Mouse (Mus musculus) neural tube, embryonic 14.5 days (tissue): Measurements from ENCODE around the gene Astn2. TPM values are rescaled to one million over a fixed set of nuclear protein-coding genes. Genes with fewer than 3 reads are reported as not detected.

Source experiments
- ATAC-seq: fragments of 200-750 bp; cut with Nextera tagmentation; 2 replicates; pipeline ENCODE4 v1.8.0; 2017; ENCODE audit warnings: low read depth, mild to moderate bottlenecking, moderate TSS enrichment, moderate library complexity
- H3K27ac ChIP-seq: fragments of 300-500 bp; sonication (generic); 2 replicates; pipeline ENCODE4 v1.5.1; 2014; ENCODE audit warnings: low read depth, mild to moderate bottlenecking, control low read depth, low read length, moderate library complexity, mixed read lengths
- H3K27me3 ChIP-seq: fragments of 300-500 bp; sonication (generic); 2 replicates; pipeline ENCODE4 v1.6.1; 2014; ENCODE audit warnings: low read length; ENCODE audit not compliant: control insufficient read depth, insufficient read depth
- H3K36me3 ChIP-seq: fragments of 300-500 bp; sonication (generic); 2 replicates; pipeline ENCODE4 v1.6.1; 2014; ENCODE audit warnings: low read length, mixed read lengths; ENCODE audit not compliant: control insufficient read depth, insufficient read depth
- H3K4me1 ChIP-seq: fragments of 300-500 bp; sonication (generic); 2 replicates; pipeline ENCODE4 v1.6.1; 2014; ENCODE audit warnings: low read length; ENCODE audit not compliant: control insufficient read depth, insufficient read depth
- H3K4me2 ChIP-seq: fragments of 300-500 bp; sonication (generic); 2 replicates; pipeline ENCODE4 v1.6.1; 2014; ENCODE audit warnings: mild to moderate bottlenecking, low read depth, low read length, control low read depth
- H3K4me3 ChIP-seq: fragments of 300-500 bp; sonication (generic); 2 replicates; pipeline ENCODE4 v1.5.1; 2014; ENCODE audit warnings: low read depth, low read length, control low read depth, mixed read lengths
- H3K9ac ChIP-seq: fragments of 300-500 bp; sonication (generic); replicated peaks from 2 replicates; pipeline ENCODE4 v1.6.1; 2014; ENCODE audit warnings: low read depth, mild to moderate bottlenecking, control low read depth, low read length, mixed read lengths
- H3K9me3 ChIP-seq: fragments of 300-500 bp; sonication (generic); 2 replicates; pipeline ENCODE4 v1.6.1; 2016; ENCODE audit warnings: low read length; ENCODE audit not compliant: control insufficient read depth
- WGBS: fragments of 180-500 bp; shearing (Covaris S2); extraction: QIAGEN DNeasy Blood & Tissue Kit; methylation state at CpG from one replicate; pipeline ENCODE4 v1.1.7; 2014; 5-methylcytosine and 5-hydroxymethylcytosine counted together
- polyA plus RNA-seq: library from polyadenylated mRNA; unstranded; fragments of >200 nt; fragmentation: Nextera tagmentation; extraction: Ambion mirVana; gene quantifications from 2 replicates; pipeline ENCODE4 v1.2.1, GENCODE M21; 2014

Gene Astn2
- polyA plus RNA-seq, 1 experiment from 2014 or later, result 6.3 TPM

DNA sequence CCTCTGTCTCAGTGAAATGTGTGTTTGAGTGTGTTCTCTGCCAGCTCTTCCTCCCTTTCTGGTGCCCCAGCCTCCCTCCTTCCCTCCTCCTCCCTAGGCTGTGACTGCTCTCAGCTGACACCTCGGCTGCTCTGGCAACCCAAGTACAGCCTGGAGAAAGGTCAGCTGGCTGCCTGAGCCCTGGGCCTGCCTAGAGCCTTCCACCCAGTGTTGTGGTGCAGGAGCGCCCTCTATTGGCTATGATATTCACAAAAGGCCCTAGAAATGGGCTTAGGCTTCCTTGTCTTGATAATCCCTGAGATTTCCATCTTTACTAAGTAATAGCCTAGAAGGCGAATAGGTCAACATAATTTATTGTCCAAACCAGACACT is 908.0 kb downstream of the Astn2 start:
- H3K27me3 ChIP-seq, result no peaks in the 10 kb centered on the region
- H3K4me3 ChIP-seq, result no peak overlapping the region
- H3K9me3 ChIP-seq, result no peaks in the 10 kb centered on the region
- no peaks in the 10 kb centered on the region for H3K36me3 ChIP-seq
- WGBS, result 2% methylated on average over 3 of the region's 3 CpGs
- no peak overlapping the region for H3K27ac ChIP-seq
- no peak overlapping the region for H3K9ac ChIP-seq
- H3K4me2 ChIP-seq, result no peak overlapping the region
- no peaks in the 10 kb centered on the region for H3K4me1 ChIP-seq
- ATAC-seq, result peak; percentile 99

DNA sequence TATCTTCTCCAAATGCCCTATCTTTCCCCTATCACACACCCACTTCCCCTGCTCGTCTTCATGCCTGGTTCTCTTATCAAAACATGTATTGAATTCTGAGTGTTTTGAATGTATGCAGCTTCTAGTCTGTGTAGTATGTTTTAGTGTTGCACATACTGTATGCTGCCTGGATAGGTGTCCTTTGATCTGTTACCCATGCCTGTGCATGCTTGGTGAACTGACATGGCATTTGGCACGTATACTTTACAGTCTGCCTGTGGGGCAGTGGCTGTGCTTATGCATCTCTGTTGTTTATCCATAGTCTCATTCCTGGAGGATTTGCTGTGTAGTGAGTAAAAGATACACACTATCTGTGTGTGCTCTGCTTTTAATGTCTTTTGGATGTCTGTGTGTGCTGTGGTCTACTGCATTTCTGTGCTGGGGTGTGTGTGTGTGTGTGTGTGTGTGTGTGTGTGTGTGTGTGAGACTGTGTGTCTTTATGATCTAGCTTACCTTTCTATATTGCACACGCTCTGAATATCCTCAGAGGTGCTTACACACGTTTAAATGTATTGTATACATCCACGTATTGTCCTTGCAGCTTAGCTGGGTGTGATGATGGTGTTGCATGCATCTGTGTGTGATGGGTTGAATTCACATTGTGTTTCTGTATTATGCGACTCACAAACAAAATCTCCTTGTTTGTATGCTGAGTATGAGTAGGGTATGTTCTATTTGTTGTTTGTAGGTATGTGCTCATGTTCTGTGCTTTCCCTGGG is 908.5 kb downstream of the Astn2 start:
- no peaks in the 10 kb centered on the region for H3K4me1 ChIP-seq
- H3K9me3 ChIP-seq, result no peaks in the 10 kb centered on the region
- no peaks in the 10 kb centered on the region for H3K27me3 ChIP-seq
- no peak overlapping the region for H3K4me3 ChIP-seq
- WGBS, result 79% methylated on average over 6 of the region's 6 CpGs
- no peak overlapping the region for H3K9ac ChIP-seq
- ATAC-seq, result no peak
- no peak overlapping the region for H3K4me2 ChIP-seq
- H3K27ac ChIP-seq, result no peak overlapping the region
- H3K36me3 ChIP-seq, result no peaks in the 10 kb centered on the region

- 83% methylated on average over 2 of the region's 2 CpGs for WGBS
- no peak for ATAC-seq
- no peaks in the 10 kb centered on the region for H3K27me3 ChIP-seq
- H3K4me3 ChIP-seq, result no peak overlapping the region
- no peak overlapping the region for H3K4me2 ChIP-seq
- no peak overlapping the region for H3K27ac ChIP-seq
- no peaks in the 10 kb centered on the region for H3K36me3 ChIP-seq
- H3K9ac ChIP-seq, result no peak overlapping the region
- H3K9me3 ChIP-seq, result no peaks in the 10 kb centered on the region
- H3K4me1 ChIP-seq, result no peaks in the 10 kb centered on the region
These were observed 912.9 kb downstream of the Astn2 start for GRCm38 (mm10) chr4:65491541-65491940.

- Histone ChIP-seq H3K9me3 (no peaks in the 10 kb centered on the region), H3K4me2 (no peak overlapping the region), H3K27me3 (no peaks in the 10 kb centered on the region), H3K4me3 (no peak overlapping the region), H3K9ac (no peak overlapping the region), H3K4me1 (no peaks in the 10 kb centered on the region), H3K27ac (no peak overlapping the region), H3K36me3 (no peaks in the 10 kb centered on the region)
- 71% methylated on average over 3 of the region's 3 CpGs for WGBS
- no peak for ATAC-seq
These were observed 914.7 kb downstream of the Astn2 start for GRCm38 (mm10) chr4:65489711-65490110.

GRCm38 (mm10) chr4:65481632-65482031 is 922.8 kb downstream of the Astn2 start:
- Histone ChIP-seq H3K27me3 (no peaks in the 10 kb centered on the region), H3K9me3 (no peaks in the 10 kb centered on the region), H3K4me3 (no peak overlapping the region), H3K4me1 (no peaks in the 10 kb centered on the region), H3K4me2 (no peak overlapping the region), H3K36me3 (no peaks in the 10 kb centered on the region), H3K27ac (no peak overlapping the region), H3K9ac (no peak overlapping the region)
- 80% methylated on average over 5 of the region's 5 CpGs for WGBS
- ATAC-seq, result no peak

DNA sequence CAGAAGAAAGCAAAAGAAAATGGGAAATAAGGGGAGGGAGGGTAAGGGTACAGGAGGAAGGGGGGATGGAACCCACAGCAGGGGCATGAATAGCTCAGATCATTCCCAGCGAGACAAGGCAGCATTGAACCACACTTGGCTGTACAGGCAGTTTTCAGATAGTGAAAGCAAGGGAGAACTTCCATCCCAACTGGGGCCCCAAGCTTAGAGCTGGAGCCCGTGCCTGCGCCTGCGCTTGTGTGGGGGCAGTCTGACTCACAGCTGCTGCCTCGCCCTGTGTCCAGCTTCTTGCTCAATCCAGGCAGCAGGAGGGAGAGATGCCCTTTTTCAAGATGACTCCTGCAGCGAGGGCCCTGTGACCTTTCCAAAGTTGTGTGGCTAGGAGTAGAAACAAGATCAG is 927.3 kb downstream of the Astn2 start:
- Histone ChIP-seq H3K4me2 (no peak overlapping the region), H3K4me1 (no peaks in the 10 kb centered on the region), H3K9me3 (no peaks in the 10 kb centered on the region), H3K36me3 (no peaks in the 10 kb centered on the region), H3K9ac (no peak overlapping the region), H3K4me3 (no peak overlapping the region), H3K27me3 (no peaks in the 10 kb centered on the region), H3K27ac (no peak overlapping the region)
- WGBS, result 50% methylated on average over 6 of the region's 6 CpGs
- ATAC-seq, result no peak; the same call in 1 of the 2 replicates

GRCm38 (mm10) chr4:65475925-65476560 is 928.4 kb downstream of the Astn2 start:
- no peaks in the 10 kb centered on the region for H3K27me3 ChIP-seq
- ATAC-seq, result no peak
- no peak overlapping the region for H3K9ac ChIP-seq
- no peaks in the 10 kb centered on the region for H3K4me1 ChIP-seq
- 44% methylated on average over 4 of the region's 4 CpGs for WGBS
- H3K4me2 ChIP-seq, result no peak overlapping the region
- H3K4me3 ChIP-seq, result no peak overlapping the region
- H3K36me3 ChIP-seq, result no peaks in the 10 kb centered on the region
- H3K27ac ChIP-seq, result no peak overlapping the region
- H3K9me3 ChIP-seq, result no peaks in the 10 kb centered on the region

DNA sequence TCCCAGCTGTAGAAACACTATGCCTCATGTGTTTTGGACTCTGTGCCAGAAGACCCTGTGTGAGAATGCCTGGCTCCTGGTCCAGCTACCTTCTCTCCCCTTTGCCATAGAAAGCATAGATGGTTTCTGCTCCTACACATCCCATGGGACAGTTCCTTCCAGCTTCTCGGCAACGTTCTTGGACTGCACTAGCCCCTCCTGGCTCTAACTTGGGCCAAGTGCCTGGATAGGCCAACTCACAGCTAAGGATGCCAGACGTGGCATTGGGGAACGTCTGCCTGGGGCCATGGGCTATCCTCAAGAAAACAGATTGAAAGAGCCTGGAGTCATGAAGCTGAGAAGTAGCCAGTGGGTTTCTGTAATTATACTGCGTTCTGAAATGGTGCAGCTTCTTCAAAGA is 931.3 kb downstream of the Astn2 start:
- 79% methylated on average over 5 of the region's 5 CpGs for WGBS
- no peak overlapping the region for H3K4me3 ChIP-seq
- no peaks in the 10 kb centered on the region for H3K4me1 ChIP-seq
- no peaks in the 10 kb centered on the region for H3K36me3 ChIP-seq
- no peaks in the 10 kb centered on the region for H3K27me3 ChIP-seq
- H3K4me2 ChIP-seq, result no peak overlapping the region
- H3K9me3 ChIP-seq, result no peaks in the 10 kb centered on the region
- ATAC-seq, result no peak
- no peak overlapping the region for H3K27ac ChIP-seq
- no peak overlapping the region for H3K9ac ChIP-seq

DNA sequence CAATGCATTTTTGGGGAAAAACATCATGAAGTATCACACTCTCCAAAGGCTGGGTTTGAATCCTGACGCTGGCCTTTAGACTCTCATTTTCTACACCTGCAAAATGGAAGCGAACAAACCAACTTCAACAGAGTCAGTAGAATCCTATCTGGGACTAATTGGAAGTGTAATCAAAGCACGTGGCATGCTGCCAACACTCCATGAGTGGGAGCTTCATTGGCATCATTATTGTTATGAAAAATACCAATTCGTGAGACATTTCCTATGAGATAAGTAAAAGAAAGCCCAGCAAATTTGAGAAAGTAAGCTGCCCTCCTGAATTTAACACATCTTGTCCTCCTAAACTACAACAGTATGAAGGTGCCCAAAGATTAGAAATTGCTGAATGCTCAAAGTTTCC is 955.2 kb downstream of the Astn2 start:
- Histone ChIP-seq H3K4me2 (no peak overlapping the region), H3K4me3 (no peak overlapping the region), H3K27ac (no peak overlapping the region), H3K9ac (no peak overlapping the region), H3K4me1 (no peaks in the 10 kb centered on the region), H3K27me3 (no peaks in the 10 kb centered on the region), H3K36me3 (no peaks in the 10 kb centered on the region), H3K9me3 (no peaks in the 10 kb centered on the region)
- no peak for ATAC-seq
- 81% methylated on average over 4 of the region's 4 CpGs for WGBS
